Mouse (Mus musculus) gastrocnemius, postnatal 10 days (tissue): ENCODE results near the gene Map7d3. TPM values are rescaled to one million over a fixed set of nuclear protein-coding genes. Genes with fewer than 3 reads are reported as not detected.

Experiments
- DNase-seq: peaks from one replicate; pipeline ENCODE4 v3.0.0; 2021; ENCODE audit warnings: mixed read lengths
- long read RNA-seq, 2 experiments: library from polyadenylated mRNA; stranded (forward); transcript quantifications; one replicate each; pipeline ENCODE4 v2.0.0; 2021
- total RNA-seq, 2 experiments: library from RNA; stranded (reverse); gene quantifications; 2 replicates each; pipeline ENCODE4 v1.2.3; 2021

Map7d3 gene
- 1 to 10 TPM in 1 of 2 experiments, under 1 TPM in 1; 0.99 to 1.6 TPM for total RNA-seq
- long read RNA-seq, experiment 1, partial matches to known transcripts = 0 of 1 reads
- long read RNA-seq, experiment 1, other reads (novel, unspliced or antisense) = 1 of 1 reads
- long read RNA-seq, experiment 2 = 0 reads

DNA sequence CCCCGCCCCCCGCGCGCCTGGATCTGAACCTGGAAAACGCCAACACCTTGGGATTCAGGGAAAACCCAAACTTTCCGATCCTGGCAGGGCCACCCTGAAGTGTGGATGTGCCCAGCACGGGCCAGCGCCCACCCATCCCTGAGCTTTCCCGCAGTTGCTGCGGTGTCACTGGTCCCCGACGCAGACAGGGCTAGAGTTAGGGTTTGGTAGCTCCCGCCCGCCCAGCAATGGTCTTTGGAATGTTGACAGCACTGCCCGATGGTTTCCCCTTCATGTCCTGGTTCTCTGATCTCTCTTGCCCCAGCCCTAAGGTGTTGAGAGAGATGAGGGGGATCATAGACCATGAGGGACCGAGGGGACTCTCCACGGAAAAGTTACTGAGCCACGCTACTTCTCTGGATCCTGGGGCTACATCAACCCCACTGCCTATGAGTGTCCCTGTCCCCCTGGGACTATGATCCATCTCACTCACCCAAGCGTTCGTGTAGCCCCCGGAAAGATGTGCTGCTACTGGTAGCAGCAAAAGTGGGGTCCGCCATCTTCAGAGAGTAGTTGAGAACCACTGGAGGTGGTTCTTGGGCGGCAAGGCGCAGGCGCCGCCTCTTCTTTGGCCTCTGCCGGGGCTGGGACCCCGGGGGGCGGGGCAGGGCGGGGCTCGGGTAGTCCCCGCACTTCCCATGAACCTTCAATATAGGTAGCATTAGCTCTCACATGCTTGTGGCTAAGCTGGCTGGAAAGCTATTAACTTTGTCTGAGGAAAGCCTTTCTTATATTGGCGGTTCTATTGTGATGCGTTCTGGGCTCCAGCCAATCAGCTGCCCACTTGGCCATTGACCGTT is at the start of gene Map7d3:
Gene Map7d3 (minus strand): TSS at position 562 of the 839 bp plus-strand sequence.
- DNase-seq = peak; percentile 11

DNA sequence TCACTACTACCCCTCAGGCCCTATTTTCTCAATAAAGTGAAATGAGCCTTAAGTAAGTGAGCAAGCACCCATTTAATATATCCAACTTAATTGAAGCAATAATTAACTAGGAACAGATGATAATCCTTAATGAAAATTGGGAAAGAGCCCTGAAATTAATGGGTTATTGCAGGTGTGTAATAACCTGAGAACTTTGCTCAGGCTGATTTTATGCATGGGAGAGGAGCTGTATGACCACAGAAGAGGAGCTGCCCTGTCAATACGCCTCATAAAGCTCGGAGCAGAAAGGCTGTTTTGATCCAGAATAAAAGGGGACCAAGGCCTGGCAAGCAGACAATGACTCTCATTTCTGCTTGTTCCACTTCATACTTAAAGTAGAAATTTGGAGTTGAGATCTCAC is 47.7 kb upstream of the Map7d3 start, which contains the start of gene Adgrg4:
Gene Adgrg4 (plus strand): TSS at position 301 of the 400 bp plus-strand sequence.
- no peak for DNase-seq

DNA sequence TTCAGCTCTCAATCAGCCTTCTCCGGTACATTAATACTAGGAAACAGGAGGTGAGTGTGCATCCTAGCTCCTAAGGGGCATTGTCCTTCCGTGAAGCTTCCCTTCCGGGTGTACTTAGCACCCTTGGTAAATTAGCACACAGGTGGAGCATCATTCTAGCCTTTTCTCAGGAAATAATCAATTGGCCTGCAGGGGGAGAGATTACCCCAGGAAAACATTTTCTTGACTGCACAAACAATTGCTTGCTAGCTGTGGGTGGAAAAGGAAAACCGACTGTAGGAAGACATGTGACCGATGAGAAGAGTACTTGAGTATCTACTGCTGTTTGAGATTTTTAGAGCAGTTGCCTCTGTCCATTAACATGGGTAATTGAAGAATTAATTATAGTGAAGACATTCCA is 19.1 kb upstream of the Map7d3 start:
- no peak for DNase-seq

DNA sequence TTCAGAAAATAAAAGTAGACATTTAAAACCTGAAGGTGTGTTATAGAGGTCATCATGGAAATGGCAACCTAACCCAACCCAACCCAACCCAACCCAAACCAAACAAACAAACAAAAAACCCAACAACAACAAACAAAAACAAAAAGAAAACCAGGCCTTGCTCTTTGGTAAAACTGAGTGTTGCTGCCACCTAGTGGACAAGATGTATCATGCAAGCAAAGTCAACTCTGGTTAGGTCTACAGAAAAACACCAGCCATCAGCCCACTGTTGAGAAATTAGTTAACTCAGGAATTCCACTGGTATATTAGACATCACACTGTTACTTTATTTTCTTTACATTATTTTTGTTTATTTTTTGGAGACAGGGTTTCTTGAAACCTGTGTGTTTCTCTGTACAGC is 17.2 kb upstream of the Map7d3 start:
- peak; percentile 6 for DNase-seq

DNA sequence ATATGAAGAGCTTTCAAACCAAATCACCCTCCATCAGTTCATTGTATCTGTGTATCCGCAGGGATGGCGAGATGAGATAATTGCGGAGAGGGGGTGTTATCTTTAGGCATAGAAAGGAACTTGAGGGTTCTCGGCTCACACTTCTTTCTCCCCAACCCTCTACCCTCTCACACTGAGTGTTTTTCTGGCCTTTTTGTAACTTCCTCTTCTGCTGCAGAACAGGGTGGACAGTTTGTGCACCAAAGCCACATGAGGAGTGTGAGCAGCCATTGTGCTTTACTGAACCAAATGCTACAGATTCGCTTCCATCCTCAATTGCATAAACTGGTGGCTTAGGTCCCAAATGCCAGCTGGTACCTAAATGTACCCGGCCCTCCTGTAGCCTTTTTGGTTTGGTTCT is 13.7 kb upstream of the Map7d3 start:
- no peak for DNase-seq

DNA sequence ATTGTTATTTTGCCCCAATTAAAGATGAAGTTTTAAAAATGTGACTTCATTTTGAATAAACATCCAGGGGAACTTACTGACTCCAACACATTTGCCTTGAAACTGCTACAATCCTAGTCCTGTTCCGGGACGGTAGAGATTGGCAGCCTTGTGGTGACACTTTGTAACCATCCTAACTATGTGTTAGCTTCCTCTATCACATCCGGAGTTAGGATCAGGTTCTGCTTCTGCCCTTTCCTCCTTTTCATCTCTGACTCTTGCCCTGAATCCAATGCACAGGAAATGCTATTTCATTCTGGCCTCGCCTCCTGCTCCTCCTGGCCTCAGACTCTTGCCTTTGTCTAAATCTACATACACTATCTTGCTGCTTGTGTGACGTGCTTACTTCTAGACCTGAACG is 5.4 kb upstream of the Map7d3 start:
- DNase-seq = no peak

DNA sequence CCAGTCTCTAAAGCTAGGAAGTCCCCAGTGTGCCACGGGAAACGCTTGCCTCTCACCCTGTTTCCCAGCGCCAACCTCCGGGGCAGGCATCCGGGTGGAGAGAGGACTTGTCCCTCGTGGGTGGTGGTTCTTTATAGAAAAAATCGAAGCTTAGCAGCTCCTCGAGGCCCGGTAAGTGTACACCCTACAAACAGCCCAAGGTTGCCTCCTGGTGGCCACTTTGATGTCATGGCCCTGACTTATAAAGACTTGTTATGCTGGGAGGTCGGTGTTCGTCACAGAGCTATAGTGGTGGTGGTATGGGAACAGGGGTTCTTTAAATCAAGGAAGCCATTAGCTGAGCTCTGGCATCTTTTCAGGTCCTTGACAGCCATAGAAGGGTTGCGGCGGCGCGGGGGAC is 30.9 kb downstream of the Map7d3 start:
- peak; percentile 61 for DNase-seq

DNA sequence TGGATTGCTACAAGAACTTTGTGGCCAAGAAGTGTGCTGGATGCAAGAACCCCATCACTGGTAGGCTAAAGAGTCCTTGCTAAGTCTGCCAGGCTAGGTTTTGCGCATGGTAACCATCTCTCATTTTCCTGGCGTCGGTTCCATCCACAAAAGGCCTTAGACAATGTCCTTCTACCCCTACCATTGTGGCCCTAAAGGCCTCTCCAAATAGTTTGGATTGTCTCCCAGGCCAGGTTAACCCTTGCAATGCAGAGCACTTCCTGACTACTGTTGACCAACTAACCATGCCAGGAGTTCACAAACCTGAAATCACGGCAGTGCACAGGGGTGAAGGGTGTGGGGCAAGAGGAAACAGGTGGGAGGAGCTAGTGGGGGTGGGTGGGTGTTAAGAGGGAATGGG is 31.5 kb downstream of the Map7d3 start:
- DNase-seq = no peak

DNA sequence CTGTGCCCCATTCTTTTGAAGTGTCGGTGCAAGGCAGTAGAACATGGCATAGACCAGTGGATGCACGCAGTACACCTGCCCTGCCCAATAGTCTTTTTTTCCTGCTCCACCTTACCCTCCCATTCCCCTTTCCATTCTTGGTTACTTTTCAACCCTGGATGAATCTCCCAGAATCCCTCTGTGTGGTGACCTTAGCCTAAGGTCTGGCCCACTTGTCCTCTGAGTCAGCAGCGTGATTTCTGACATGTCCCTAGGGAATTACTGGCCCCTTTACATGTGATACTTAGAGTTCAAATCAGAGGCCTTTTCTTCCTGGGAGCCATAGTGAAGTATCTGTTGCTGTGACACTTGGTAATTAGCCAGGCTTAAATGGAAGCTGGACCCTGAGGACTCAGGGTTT is 34.6 kb downstream of the Map7d3 start:
- DNase-seq = no peak

DNA sequence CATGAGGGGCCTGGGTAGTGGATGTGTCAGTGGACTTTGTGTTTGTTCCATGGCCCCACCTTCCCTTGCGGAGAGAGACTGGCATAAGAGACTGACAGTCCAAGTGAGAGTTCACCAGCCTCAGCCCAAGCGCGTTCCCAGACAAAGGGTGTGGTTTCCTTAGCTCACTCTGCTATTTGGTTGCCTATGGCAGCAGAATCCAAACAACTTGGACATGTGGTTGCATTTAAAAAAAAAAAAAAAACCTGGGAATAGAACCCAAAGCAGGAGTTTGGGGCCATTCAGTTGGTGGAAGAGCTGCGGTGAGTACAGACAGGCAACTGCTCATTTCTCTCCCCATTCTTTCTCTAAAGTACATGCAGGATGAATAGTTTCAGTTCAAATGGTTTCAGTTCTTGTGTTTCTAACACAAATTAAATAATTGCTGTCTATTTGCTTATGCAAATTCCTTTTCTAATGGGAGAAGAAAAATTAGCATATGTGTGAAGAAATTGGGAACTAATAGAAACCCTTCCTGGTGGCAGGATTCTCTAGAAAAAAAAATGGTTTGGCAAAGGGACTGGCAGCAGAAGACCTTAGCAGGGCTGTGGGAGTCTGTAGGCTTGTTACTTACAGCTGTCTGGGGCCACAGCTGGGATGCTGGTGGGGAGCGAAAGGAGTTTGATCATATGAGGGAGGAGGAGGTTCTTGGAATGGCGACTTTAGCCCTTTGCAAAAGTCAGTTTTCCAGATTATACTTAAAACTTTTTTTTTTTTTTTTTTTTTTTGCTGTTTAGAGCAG is 35.7 kb downstream of the Map7d3 start:
- peak; percentile 10 for DNase-seq

DNA sequence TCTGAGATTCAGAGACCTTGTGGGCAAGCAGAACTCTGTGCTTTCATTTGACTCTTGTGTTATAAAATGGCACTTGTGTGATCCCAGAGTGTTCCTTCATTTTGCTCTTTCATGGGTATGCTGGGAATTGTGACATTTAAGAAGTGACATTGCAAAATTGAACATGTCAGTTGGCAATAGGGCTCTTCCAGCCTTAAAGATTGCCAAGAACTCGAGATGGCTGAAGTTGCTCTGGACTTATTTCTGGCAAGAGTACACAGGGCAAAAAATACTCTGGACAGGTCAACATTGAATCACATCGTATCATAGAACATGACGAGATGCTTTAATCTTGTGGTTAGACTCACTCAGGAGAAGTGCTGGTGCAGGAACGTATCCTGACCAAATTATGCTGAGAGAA is 48.8 kb downstream of the Map7d3 start:
- DNase-seq = no peak

DNA sequence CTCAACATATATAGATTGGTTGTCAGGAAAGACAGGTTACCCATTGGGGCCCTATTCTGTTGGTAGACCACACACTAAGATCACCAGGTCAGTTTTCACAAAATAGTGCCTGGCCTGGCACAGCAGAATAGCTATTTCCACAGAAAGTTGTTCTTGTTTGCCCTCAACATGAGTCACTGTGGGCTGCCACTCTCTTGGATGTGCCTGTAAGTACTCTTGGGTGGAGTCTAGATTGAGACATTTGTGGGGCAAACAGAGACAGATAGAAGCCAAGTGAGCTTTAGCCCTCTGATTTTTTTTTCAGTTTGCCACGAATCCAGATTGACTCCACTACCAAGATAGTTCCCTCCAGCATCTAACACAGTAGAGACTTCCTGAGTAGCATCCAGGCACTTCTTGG is 50.4 kb downstream of the Map7d3 start:
- no peak for DNase-seq

DNA sequence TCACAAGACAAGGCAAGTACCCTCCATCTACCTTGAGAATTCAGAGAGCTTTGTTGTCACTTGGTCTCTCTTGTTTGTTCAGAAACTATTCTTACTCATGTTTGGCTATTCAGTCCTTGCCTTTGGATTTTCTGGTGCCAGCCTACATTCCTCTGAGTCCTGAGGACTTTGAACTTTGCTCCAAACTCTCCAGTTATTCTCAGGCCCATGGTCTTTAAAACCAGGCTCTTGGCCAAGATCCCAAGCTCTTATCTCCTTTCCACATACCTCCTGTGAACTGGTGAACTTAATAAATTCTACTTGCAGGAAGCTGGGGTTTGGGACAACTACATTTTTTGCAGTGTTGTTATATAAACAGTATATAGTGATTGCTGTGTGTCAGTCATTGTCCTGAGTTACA is 52.3 kb downstream of the Map7d3 start:
- no peak for DNase-seq

DNA sequence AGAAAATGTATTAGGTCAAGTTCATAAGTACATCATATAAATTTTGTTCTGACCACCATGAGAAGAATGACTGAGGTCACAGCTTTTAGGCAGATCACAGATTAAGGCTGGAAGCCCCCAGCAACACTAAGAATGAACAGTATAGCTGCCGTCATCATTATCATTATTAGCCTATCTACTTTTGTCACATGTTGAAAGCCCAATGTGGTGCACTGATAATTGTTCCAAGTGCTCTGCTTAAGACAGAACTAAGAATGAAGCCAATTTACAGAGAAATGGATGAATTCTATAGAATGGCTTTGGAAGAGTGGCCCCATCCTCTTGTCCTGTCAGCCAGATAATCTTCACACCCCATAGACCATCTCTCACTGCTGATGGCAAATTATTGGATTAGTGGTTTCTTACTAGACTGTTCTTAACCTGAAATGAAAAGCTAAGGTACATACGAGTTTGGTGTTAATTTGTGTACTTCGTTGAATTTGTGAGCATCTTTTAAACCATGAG is 61.8 kb downstream of the Map7d3 start:
- DNase-seq = no peak

DNA sequence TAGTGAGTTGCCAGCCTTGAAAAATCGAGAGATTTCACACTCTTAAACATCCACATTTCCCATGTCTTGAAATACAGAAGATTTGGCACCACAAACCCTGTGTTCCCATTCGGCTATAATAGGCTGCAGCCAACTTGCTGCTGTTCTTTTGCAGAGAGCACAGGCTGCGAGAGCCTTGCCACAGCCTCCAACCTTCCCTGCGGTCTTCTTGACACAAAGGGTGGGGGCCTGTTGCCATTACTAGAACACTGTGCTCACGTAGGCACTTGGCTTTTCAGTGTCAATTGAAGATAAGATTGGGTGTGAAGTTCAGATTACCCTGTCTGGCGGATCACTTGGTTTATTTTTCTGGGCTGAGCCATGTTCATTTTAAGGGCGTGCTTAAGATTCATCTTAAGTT is 65.8 kb downstream of the Map7d3 start:
- no peak for DNase-seq

DNA sequence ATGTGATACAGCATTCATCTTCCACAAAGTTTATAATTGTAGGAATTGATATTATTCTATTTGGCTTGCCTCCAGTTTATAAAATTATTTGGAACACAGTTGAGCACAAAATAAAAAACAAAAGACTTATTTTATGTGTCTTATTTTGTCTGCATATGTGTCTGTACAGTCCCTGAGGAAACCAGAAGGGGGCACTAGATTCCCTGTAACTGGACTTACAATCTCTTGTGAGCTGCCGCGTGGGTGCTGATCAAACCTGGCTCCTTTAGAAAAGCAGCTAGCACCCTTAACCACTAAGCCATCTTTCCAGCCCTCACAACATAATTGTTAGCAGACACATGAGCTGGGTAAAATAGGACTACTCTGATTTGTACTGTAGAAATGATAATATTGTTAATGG is 66.5 kb downstream of the Map7d3 start:
- DNase-seq = peak; percentile 33

DNA sequence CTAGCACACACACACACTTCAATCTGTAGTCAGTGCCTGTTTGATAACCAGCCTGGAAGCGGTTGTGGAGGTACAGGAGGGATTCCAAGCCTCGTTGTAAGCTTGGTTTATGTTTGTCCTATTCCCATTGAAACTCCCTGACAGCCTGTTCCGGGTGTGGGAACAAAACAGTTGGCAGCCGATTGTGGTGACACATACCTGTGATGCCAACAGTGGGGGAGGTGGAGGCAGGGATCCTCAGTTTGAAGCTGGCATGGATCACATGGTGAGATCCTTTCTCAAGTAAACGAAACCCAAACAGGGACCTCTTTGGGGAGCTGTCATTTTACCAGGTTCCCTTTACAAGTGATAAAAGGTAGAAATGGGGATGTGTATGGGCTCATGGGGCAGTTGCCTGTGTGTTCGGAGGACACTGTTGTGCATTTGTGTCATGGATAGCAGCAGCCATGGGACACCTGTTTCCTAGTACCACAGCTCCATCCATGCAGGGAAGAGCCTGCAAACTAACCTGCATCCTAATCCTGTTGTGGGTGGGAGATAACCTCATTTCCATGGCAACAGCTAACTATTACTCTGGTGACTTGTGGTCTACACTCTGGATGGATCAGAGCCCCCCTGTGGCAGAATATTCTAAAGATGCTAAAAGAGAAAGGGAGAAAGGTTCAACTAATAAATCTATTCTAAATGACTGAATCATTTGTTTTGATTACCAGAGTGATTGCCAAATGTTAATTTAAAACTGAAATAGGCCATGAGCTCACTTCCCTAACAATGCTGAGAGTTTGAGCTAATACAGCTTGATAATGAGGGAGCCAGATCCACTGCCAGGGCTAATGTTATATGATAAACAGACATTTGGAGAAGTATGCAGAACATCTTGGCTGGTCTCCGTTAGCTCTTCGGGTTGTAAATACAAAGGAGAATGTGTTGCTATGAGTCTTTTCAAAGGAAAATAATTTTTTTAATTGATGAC is 68.5 kb downstream of the Map7d3 start:
- no peak for DNase-seq

DNA sequence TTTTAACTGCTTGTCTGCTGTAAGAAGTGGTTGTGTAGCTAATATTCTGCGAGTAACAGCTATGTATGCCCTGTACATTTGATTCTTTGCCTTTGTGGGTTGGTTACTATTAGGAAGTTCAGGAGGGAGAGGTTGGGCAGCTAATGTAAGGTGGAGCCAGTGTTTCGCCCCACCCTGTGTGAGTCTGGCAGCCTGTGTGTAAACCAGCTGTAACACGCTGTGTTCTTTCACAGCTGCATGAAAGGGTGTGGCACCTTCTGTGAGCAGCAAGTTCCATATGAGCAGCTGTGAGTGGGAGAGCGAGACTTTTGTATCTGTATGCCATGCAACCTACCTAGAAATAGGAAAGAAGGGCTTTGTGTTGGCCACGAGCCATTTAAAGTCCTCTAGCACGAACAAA is 70.0 kb downstream of the Map7d3 start:
- no peak for DNase-seq

DNA sequence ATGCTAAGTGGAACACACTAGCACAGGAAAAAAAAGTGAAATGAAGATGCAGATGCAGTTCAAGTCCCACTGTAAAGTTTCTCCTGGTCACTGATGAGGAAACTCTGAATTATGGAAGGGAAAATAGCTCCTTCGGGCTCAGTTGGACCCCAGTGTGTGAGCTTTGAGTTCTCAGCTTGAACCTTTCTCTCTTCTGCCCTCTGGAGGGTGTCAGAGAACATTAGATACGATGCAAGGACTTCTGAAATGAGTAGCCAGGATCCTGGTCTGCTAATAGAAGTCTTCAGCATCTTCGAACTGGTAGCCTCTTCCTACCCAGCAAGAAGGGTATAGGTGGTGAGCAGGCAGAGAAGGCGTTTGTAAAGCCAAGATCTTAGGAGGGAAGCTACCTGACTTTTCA is 70.6 kb downstream of the Map7d3 start:
- no peak for DNase-seq
